In genomic region chr15:98532281-98532680, GRCm38 (mm10) we compare ENCODE assay signal across 8 mouse cellular contexts. TPM values are rescaled to one million over a fixed set of nuclear protein-coding genes. Genes with fewer than 3 reads are reported as not detected.
DNase-seq lines count a peak whose midpoint lies in the region; ATAC-seq and TF ChIP-seq lines count a peak whose summit lies in the region.

No protein-coding gene starts in this region.

- ATAC-seq in embryonic facial prominence, embryonic 14.5 days (ENCODE audit: low read depth) = no peak
- ATAC-seq in limb, embryonic 12.5 days (ENCODE audit: insufficient number of reproducible peaks, insufficient read depth, low FRiP score, low TSS enrichment, low read depth) = no peak
- ATAC-seq in stomach, embryonic 14.5 days (ENCODE audit: insufficient number of reproducible peaks, insufficient read depth, low FRiP score, low read depth) = no peak

- H3K4me2 ChIP-seq in embryonic facial prominence, embryonic 14.5 days (ENCODE audit: low read depth, low read length) = peak overlapping the region; percentile 87
- peak overlapping the region; percentile 83 for H3K4me2 ChIP-seq in limb, embryonic 12.5 days
- peak overlapping the region; percentile 65 for H3K4me2 ChIP-seq in stomach, embryonic 14.5 days (replicated peaks; ENCODE audit: low read depth, low read length)

- peaks cover 63% of the 10 kb centered on the region for H3K79me2 ChIP-seq in C2C12 (ENCODE audit: control insufficient read depth, insufficient read depth)

- no peak overlapping the region for H3K27ac ChIP-seq in embryonic facial prominence, embryonic 14.5 days (replicated peaks; ENCODE audit: low read depth, low read length)
- H3K27ac ChIP-seq in limb, embryonic 12.5 days = no peak overlapping the region
- no peak overlapping the region for H3K27ac ChIP-seq in stomach, embryonic 14.5 days (ENCODE audit: low read length)

- TF ChIP-seq CTCF in C2C12 (IDR thresholded peaks at IDR 0.05; ENCODE audit: control insufficient read depth, insufficient read depth, insufficient read length) = no peak

- no peaks in the 10 kb centered on the region for H3K9me3 ChIP-seq in embryonic facial prominence, embryonic 14.5 days (ENCODE audit: control insufficient read depth, low read length)
- no peaks in the 10 kb centered on the region for H3K9me3 ChIP-seq in limb, embryonic 12.5 days
- H3K9me3 ChIP-seq in stomach, embryonic 14.5 days (ENCODE audit: control insufficient read depth, low read depth, low read length) = no peaks in the 10 kb centered on the region

- peaks cover 7% of the 10 kb centered on the region for H3K4me1 ChIP-seq in embryonic facial prominence, embryonic 14.5 days (ENCODE audit: control insufficient read depth, insufficient read depth, low read length)
- H3K4me1 ChIP-seq in limb, embryonic 12.5 days (replicated peaks) = peaks cover 12% of the 10 kb centered on the region
- H3K4me1 ChIP-seq in stomach, embryonic 14.5 days (ENCODE audit: control insufficient read depth, insufficient read depth, low read length) = peaks cover 5% of the 10 kb centered on the region; the same call in 1 of the 2 replicates

- peak overlapping the region; percentile 53 for H3K4me3 ChIP-seq in C2C12 (ENCODE audit: insufficient read depth, poor library complexity, severe bottlenecking)
- H3K4me3 ChIP-seq in embryonic facial prominence, embryonic 14.5 days (ENCODE audit: low read depth, low read length) = peak overlapping the region; percentile 88
- peak overlapping the region; percentile 83 for H3K4me3 ChIP-seq in limb, embryonic 12.5 days (replicated peaks)
- peak overlapping the region; percentile 84 for H3K4me3 ChIP-seq in stomach, embryonic 14.5 days (ENCODE audit: low read depth, low read length)

- H3K79me3 ChIP-seq in C2C12 (ENCODE audit: low read depth) = peaks cover 50% of the 10 kb centered on the region

- peak overlapping the region; percentile 94 for H3K9ac ChIP-seq in embryonic facial prominence, embryonic 14.5 days (ENCODE audit: low read depth, low read length)
- H3K9ac ChIP-seq in limb, embryonic 12.5 days (replicated peaks) = peak overlapping the region; percentile 91
- H3K9ac ChIP-seq in stomach, embryonic 14.5 days (replicated peaks; ENCODE audit: low read depth, low read length) = 0 out of 2 replicates have a peak overlapping the region, but pooled peaks have one; percentile 94

- H3K36me3 ChIP-seq in C2C12 (ENCODE audit: control insufficient read depth, insufficient read depth) = peaks cover 57% of the 10 kb centered on the region
- peaks cover 52% of the 10 kb centered on the region for H3K36me3 ChIP-seq in embryonic facial prominence, embryonic 14.5 days (ENCODE audit: control insufficient read depth, insufficient read depth, low read length)
- H3K36me3 ChIP-seq in limb, embryonic 12.5 days = peaks cover 49% of the 10 kb centered on the region
- H3K36me3 ChIP-seq in stomach, embryonic 14.5 days (ENCODE audit: control insufficient read depth, insufficient read depth, low read length) = peaks cover 33% of the 10 kb centered on the region

- peak overlapping the region; percentile 86 for H3ac ChIP-seq in C2C12 (ENCODE audit: control insufficient read depth, insufficient read length, low read depth)

- 26% methylated on average over 5 of the region's 5 CpGs for WGBS in embryonic facial prominence, embryonic 14.5 days
- 34% methylated on average over 5 of the region's 5 CpGs for WGBS in limb, embryonic 12.5 days
- 19% methylated on average over 5 of the region's 5 CpGs for WGBS in stomach, embryonic 14.5 days

- H3K27me3 ChIP-seq in C2C12 (ENCODE audit: control insufficient read depth, insufficient read depth, insufficient read length) = no peaks in the 10 kb centered on the region
- no peaks in the 10 kb centered on the region for H3K27me3 ChIP-seq in embryonic facial prominence, embryonic 14.5 days (replicated peaks; ENCODE audit: control insufficient read depth, insufficient read depth, low read length)
- H3K27me3 ChIP-seq in limb, embryonic 12.5 days = no peaks in the 10 kb centered on the region
- H3K27me3 ChIP-seq in stomach, embryonic 14.5 days (ENCODE audit: control insufficient read depth, insufficient read depth, low read length) = no peaks in the 10 kb centered on the region

- DNase-seq in cerebellum, postnatal 10 days = peak; percentile 23 to 32
- no peak for DNase-seq in cerebellum, adult 11 months
- no peak for DNase-seq in embryonic facial prominence, embryonic 14.5 days (ENCODE audit: low spot score)
- no peak for DNase-seq in urinary bladder, postnatal 10 days (ENCODE audit: low spot score)
- DNase-seq in frontal cortex, postnatal 25 days (ENCODE audit: low spot score in 2 of 2) = no peak

TF ChIP-seq in C2C12, 6 proteins besides CTCF, POLR2A, EP300 and RAD21:
- TF ChIP-seq MYOG (IDR thresholded peaks at IDR 0.05; ENCODE audit: control insufficient read depth, extremely low read depth, insufficient read length) = no peak
- TF ChIP-seq CEBPB (IDR thresholded peaks at IDR 0.05; ENCODE audit: low read depth) = peak; percentile 62
- peak; percentile 89 for TF ChIP-seq FOSL1 (IDR thresholded peaks at IDR 0.05; ENCODE audit: insufficient read depth, low read length, poor library complexity, severe bottlenecking)
- peak; percentile 100 for TF ChIP-seq MAX (IDR thresholded peaks at IDR 0.05)
- TF ChIP-seq USF1 (IDR thresholded peaks at IDR 0.05; ENCODE audit: low read depth) = peak; percentile 88
- TF ChIP-seq MYOD1 (IDR thresholded peaks at IDR 0.05; ENCODE audit: control insufficient read depth, insufficient read length, low read depth) = peak; percentile 45

RNA-seq across cellular contexts. Expression of gene Kansl2, which starts 1.8 kb away (rescaled TPM):
- 178 TPM for polyA plus RNA-seq in C2C12 (2012; fragmentation: generic; extraction: Trizol)
- polyA plus RNA-seq in embryonic facial prominence, embryonic 14.5 days (2014; fragmentation: Nextera tagmentation; extraction: Ambion mirVana) = 94.3 and 97.7 TPM in 2 replicates
- 190 and 192 TPM in 2 replicates for polyA plus RNA-seq in limb, embryonic 12.5 days (2016; fragmentation: Nextera tagmentation; extraction: Ambion mirVana)
- 90.6 and 92.2 TPM in 2 replicates for polyA plus RNA-seq in stomach, embryonic 14.5 days (2014; fragmentation: Nextera tagmentation; extraction: Ambion mirVana)

RNA-seq across cellular contexts. Expression of gene Ccnt1, which starts 38.4 kb away (rescaled TPM):
- polyA plus RNA-seq in C2C12 (2012; fragmentation: generic; extraction: Trizol) = 13.4 TPM
- 47.9 and 51.3 TPM in 2 replicates for polyA plus RNA-seq in embryonic facial prominence, embryonic 14.5 days (2014; fragmentation: Nextera tagmentation; extraction: Ambion mirVana)
- 54.0 and 59.4 TPM in 2 replicates for polyA plus RNA-seq in limb, embryonic 12.5 days (2016; fragmentation: Nextera tagmentation; extraction: Ambion mirVana)
- 60.0 and 61.2 TPM in 2 replicates for polyA plus RNA-seq in stomach, embryonic 14.5 days (2014; fragmentation: Nextera tagmentation; extraction: Ambion mirVana)

RNA-seq across cellular contexts. Expression of gene 4930415O20Rik, which starts 38.5 kb away (rescaled TPM):
- 0.09 TPM for polyA plus RNA-seq in C2C12 (2012; fragmentation: generic; extraction: Trizol)
- not detected in 2 replicates for polyA plus RNA-seq in embryonic facial prominence, embryonic 14.5 days (2014; fragmentation: Nextera tagmentation; extraction: Ambion mirVana)
- polyA plus RNA-seq in limb, embryonic 12.5 days (2016; fragmentation: Nextera tagmentation; extraction: Ambion mirVana) = 0.69 TPM in 1 of 2 replicates, not detected in the other
- polyA plus RNA-seq in stomach, embryonic 14.5 days (2014; fragmentation: Nextera tagmentation; extraction: Ambion mirVana) = not detected in 2 replicates

RNA-seq across cellular contexts. Expression of gene Olfr279, which starts 40.1 kb away (rescaled TPM):
- not detected for polyA plus RNA-seq in C2C12 (2012; fragmentation: generic; extraction: Trizol)
- polyA plus RNA-seq in embryonic facial prominence, embryonic 14.5 days (2014; fragmentation: Nextera tagmentation; extraction: Ambion mirVana) = not detected in 2 replicates
- not detected in 2 replicates for polyA plus RNA-seq in limb, embryonic 12.5 days (2016; fragmentation: Nextera tagmentation; extraction: Ambion mirVana)
- polyA plus RNA-seq in stomach, embryonic 14.5 days (2014; fragmentation: Nextera tagmentation; extraction: Ambion mirVana) = not detected in 2 replicates

RNA-seq across cellular contexts. Expression of gene Lalba, which starts 49.8 kb away (rescaled TPM):
- not detected for polyA plus RNA-seq in C2C12 (2012; fragmentation: generic; extraction: Trizol)
- not detected in 2 replicates for polyA plus RNA-seq in embryonic facial prominence, embryonic 14.5 days (2014; fragmentation: Nextera tagmentation; extraction: Ambion mirVana)
- polyA plus RNA-seq in limb, embryonic 12.5 days (2016; fragmentation: Nextera tagmentation; extraction: Ambion mirVana) = 0.38 TPM in 1 of 2 replicates, not detected in the other
- not detected in 2 replicates for polyA plus RNA-seq in stomach, embryonic 14.5 days (2014; fragmentation: Nextera tagmentation; extraction: Ambion mirVana)

Comparison
In these comparisons a context has a peak if more than half of its experiments do, and no peak if none do; other contexts are left out.
1. DNase-seq: peak in cerebellum, postnatal 10 days (2 of 2); none in cerebellum, adult 11 months (single experiment), embryonic facial prominence, embryonic 14.5 days (single experiment), urinary bladder, postnatal 10 days (single experiment) and frontal cortex, postnatal 25 days (0 of 2).
2. Peak in every context shown above with its lines, with median percentiles within 50 percentile points of each other: H3K4me3 ChIP-seq, H3K4me2 ChIP-seq and H3K9ac ChIP-seq.